Mouse (Mus musculus) limb, embryonic 10.5 days (tissue): ENCODE data around the gene Micu1. TPM values are rescaled to one million over a fixed set of nuclear protein-coding genes. Genes with fewer than 3 reads are reported as not detected.
A peak's percentile ranks its signal among the peaks of the same experiment; 100 is the strongest.

Experiments used
- DNase-seq: peaks from one replicate; pipeline ENCODE4 v3.0.0-alpha.2; 2017; ENCODE audit warnings: low spot score
- H3K27ac ChIP-seq: fragments of 300-500 bp; sonication (generic); 2 replicates; pipeline ENCODE4 v1.5.1; 2016; ENCODE audit warnings: mild to moderate bottlenecking
- H3K27me3 ChIP-seq: fragments of 300-500 bp; sonication (generic); 2 replicates; pipeline ENCODE4 v1.6.1; 2016; ENCODE audit warnings: low read depth, mild to moderate bottlenecking; ENCODE audit not compliant: poor library complexity, severe bottlenecking
- H3K36me3 ChIP-seq: fragments of 300-500 bp; sonication (generic); 2 replicates; pipeline ENCODE4 v1.6.1; 2016; ENCODE audit warnings: mild to moderate bottlenecking, moderate library complexity
- H3K4me1 ChIP-seq: fragments of 300-500 bp; sonication (generic); 2 replicates; pipeline ENCODE4 v1.6.1; 2016
- H3K4me3 ChIP-seq: fragments of 300-500 bp; sonication (generic); 2 replicates; pipeline ENCODE4 v1.5.1; 2016; ENCODE audit warnings: mild to moderate bottlenecking, moderate library complexity
- H3K9me3 ChIP-seq: fragments of 300-500 bp; sonication (generic); replicated peaks from 2 replicates; pipeline ENCODE4 v1.6.1; 2016; ENCODE audit warnings: mild to moderate bottlenecking
- WGBS: fragments of 180-500 bp; shearing (Covaris S2); methylation state at CpG from one replicate; pipeline ENCODE4 v1.1.7; 2016; 5-methylcytosine and 5-hydroxymethylcytosine counted together
- polyA plus RNA-seq: library from polyadenylated mRNA; unstranded; fragments of >200 nt; fragmentation: Nextera tagmentation; extraction: Ambion mirVana; gene quantifications from 2 replicates; pipeline ENCODE4 v1.2.1, GENCODE M21; 2016

The Micu1 gene
- polyA plus RNA-seq, 1 experiment from 2014 or later = 52.4 TPM

DNA sequence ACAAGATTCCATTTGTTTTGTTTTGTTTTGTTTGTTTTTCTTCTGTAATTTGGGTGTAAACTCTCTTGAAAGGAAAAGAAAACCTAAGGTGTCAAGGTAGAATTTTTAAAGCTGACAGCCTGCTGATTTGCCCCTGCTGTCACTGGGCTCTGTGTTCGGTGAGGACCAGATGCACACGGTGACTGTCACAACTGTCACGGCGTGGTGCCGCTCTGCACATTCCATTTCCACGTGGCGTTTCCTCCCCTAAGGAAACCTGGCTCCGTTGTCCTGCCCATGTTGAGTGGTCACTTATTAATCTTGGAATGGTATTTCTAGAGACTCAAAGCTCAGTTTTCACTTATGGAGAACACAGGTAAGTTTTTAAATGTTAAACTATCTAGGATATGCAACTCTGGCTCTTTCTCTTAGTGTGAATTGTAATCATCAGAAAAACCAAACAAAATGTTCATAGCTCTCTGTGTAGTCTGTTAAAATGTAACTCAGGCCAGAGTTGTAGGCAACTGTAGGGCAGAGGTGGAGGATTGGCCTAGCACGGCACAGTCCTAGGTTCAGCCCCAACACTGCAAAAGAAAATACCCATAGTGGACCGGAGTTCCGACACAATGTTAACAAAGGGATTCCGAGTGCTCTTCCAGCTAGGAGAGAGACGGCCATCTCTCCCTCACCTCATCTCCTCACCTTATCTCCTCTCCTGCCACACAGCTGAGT, 66.2 kb downstream of the Micu1 start:
- H3K27ac ChIP-seq = no peak overlapping the region
- WGBS = 85% methylated on average over 13 of the region's 13 CpGs
- no peak overlapping the region for H3K4me3 ChIP-seq
- no peaks in the 10 kb centered on the region for H3K4me1 ChIP-seq
- H3K9me3 ChIP-seq = no peaks in the 10 kb centered on the region
- H3K27me3 ChIP-seq = no peaks in the 10 kb centered on the region
- no peak for DNase-seq
- peaks cover 19% of the 10 kb centered on the region; the same call in 1 of the 2 replicates for H3K36me3 ChIP-seq

GRCm38 (mm10) chr10:59771375-59772048, 69.2 kb downstream of the Micu1 start:
- Histone ChIP-seq H3K4me1 (no peaks in the 10 kb centered on the region), H3K9me3 (no peaks in the 10 kb centered on the region), H3K36me3 (0 out of 2 replicates have a peak, but pooled peaks cover 15% of the 10 kb centered on the region), H3K27me3 (no peaks in the 10 kb centered on the region), H3K27ac (no peak overlapping the region), H3K4me3 (no peak overlapping the region)
- 90% methylated on average over 6 of the region's 6 CpGs for WGBS
- no peak for DNase-seq

DNA sequence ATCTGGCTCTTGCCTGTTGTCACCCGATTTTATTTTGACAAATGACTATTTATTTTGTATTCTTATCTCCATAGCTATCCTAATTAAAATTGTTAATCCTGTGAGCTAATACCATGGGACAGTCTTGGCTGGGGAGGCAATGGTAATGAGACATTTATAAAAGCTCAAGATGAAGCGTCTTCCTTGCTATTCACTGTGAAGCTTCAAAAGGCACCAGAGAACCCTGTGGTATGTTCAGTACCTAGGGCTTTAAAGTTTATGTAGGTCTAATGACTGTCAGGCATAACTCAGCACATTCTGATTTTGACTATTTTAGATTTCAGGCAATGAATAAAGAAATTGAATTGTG, 69.7 kb downstream of the Micu1 start:
- no peak overlapping the region for H3K27ac ChIP-seq
- H3K27me3 ChIP-seq = no peaks in the 10 kb centered on the region
- 92% methylated on average over 2 of the region's 2 CpGs for WGBS
- H3K4me3 ChIP-seq = no peak overlapping the region
- no peaks in the 10 kb centered on the region for H3K4me1 ChIP-seq
- no peak for DNase-seq
- H3K36me3 ChIP-seq = 0 out of 2 replicates have a peak, but pooled peaks cover 17% of the 10 kb centered on the region
- no peaks in the 10 kb centered on the region for H3K9me3 ChIP-seq

- H3K27ac ChIP-seq = no peak overlapping the region
- WGBS = 91% methylated on average over 13 of the region's 13 CpGs
Measured at GRCm38 (mm10) chr10:59773441-59774140, 71.3 kb downstream of the Micu1 start.

GRCm38 (mm10) chr10:59774141-59774534, 71.9 kb downstream of the Micu1 start:
- Histone ChIP-seq H3K9me3 (no peaks in the 10 kb centered on the region), H3K36me3 (0 out of 2 replicates have a peak, but pooled peaks cover 17% of the 10 kb centered on the region), H3K4me1 (no peaks in the 10 kb centered on the region), H3K27ac (no peak overlapping the region), H3K4me3 (no peak overlapping the region), H3K27me3 (no peaks in the 10 kb centered on the region)
- no peak for DNase-seq
- 95% methylated on average over 3 of the region's 3 CpGs for WGBS

More at GRCm38 (mm10) chr10:59773441-59774140, 71.3 kb downstream of the Micu1 start:
- no peaks in the 10 kb centered on the region for H3K9me3 ChIP-seq
- H3K27me3 ChIP-seq = no peaks in the 10 kb centered on the region
- no peak for DNase-seq
- H3K36me3 ChIP-seq = 0 out of 2 replicates have a peak, but pooled peaks cover 17% of the 10 kb centered on the region
- no peaks in the 10 kb centered on the region for H3K4me1 ChIP-seq
- H3K4me3 ChIP-seq = no peak overlapping the region

DNA sequence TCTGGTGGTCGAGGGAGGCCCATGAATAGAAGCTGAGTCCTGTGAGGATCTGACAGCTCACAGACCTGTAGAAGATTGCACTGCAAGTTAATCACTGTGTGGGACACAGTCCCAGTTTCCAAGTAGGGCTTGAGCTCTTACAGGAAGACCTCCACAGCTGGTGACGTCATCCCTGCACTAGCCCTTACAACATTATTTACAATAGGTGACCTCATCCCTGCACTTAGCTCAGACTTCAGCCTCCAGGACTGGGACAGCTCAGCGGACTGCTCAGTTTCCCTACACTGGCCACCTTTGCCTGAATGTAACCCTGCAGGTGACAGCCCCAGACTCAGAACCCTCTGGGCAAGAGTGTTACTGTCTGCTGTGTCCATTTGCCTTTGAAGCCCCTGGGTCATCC, 75.0 kb downstream of the Micu1 start:
- 0 out of 2 replicates have a peak, but pooled peaks cover 4% of the 10 kb centered on the region for H3K4me1 ChIP-seq
- H3K27me3 ChIP-seq = no peaks in the 10 kb centered on the region
- H3K36me3 ChIP-seq = 0 out of 2 replicates have a peak, but pooled peaks cover 9% of the 10 kb centered on the region
- no peak for DNase-seq
- no peak overlapping the region for H3K27ac ChIP-seq
- H3K4me3 ChIP-seq = no peak overlapping the region
- H3K9me3 ChIP-seq = no peaks in the 10 kb centered on the region
- WGBS = 72% methylated on average over 3 of the region's 3 CpGs

GRCm38 (mm10) chr10:59778137-59778710, 75.9 kb downstream of the Micu1 start:
- Histone ChIP-seq H3K4me3 (no peak overlapping the region), H3K27me3 (no peaks in the 10 kb centered on the region), H3K27ac (no peak overlapping the region), H3K4me1 (0 out of 2 replicates have a peak, but pooled peaks cover 4% of the 10 kb centered on the region), H3K9me3 (no peaks in the 10 kb centered on the region), H3K36me3 (0 out of 2 replicates have a peak, but pooled peaks cover 9% of the 10 kb centered on the region)
- 89% methylated on average over 4 of the region's 4 CpGs for WGBS
- no peak for DNase-seq

- no peaks in the 10 kb centered on the region for H3K27me3 ChIP-seq
- H3K36me3 ChIP-seq = 0 out of 2 replicates have a peak, but pooled peaks cover 9% of the 10 kb centered on the region
- no peaks in the 10 kb centered on the region for H3K9me3 ChIP-seq
- H3K4me1 ChIP-seq = peaks cover 19% of the 10 kb centered on the region
- WGBS = 67% methylated on average over 3 of the region's 3 CpGs
- no peak for DNase-seq
- peak overlapping the region; percentile 61; the same call in 1 of the 2 replicates for H3K27ac ChIP-seq
- no peak overlapping the region for H3K4me3 ChIP-seq
Measured at GRCm38 (mm10) chr10:59780698-59781097, 78.4 kb downstream of the Micu1 start.

- H3K4me3 ChIP-seq = no peak overlapping the region
- H3K27me3 ChIP-seq = no peaks in the 10 kb centered on the region
- 82% methylated on average over 7 of the region's 7 CpGs for WGBS
- no peaks in the 10 kb centered on the region for H3K9me3 ChIP-seq
- H3K4me1 ChIP-seq = peaks cover 22% of the 10 kb centered on the region
- no peak for DNase-seq
- H3K27ac ChIP-seq = peak overlapping the region; percentile 61; the same call in 1 of the 2 replicates
- 0 out of 2 replicates have a peak, but pooled peaks cover 3% of the 10 kb centered on the region for H3K36me3 ChIP-seq
Measured at GRCm38 (mm10) chr10:59781205-59781931, 79.1 kb downstream of the Micu1 start.

- no peak for DNase-seq
- Histone ChIP-seq H3K9me3 (no peaks in the 10 kb centered on the region), H3K4me3 (no peak overlapping the region), H3K4me1 (peaks cover 26% of the 10 kb centered on the region), H3K36me3 (peaks cover 13% of the 10 kb centered on the region), H3K27me3 (no peaks in the 10 kb centered on the region), H3K27ac (peak overlapping the region; percentile 37)
- 56% methylated on average over 18 of the region's 18 CpGs for WGBS
Measured at GRCm38 (mm10) chr10:59784731-59785685, 82.7 kb downstream of the Micu1 start.

DNA sequence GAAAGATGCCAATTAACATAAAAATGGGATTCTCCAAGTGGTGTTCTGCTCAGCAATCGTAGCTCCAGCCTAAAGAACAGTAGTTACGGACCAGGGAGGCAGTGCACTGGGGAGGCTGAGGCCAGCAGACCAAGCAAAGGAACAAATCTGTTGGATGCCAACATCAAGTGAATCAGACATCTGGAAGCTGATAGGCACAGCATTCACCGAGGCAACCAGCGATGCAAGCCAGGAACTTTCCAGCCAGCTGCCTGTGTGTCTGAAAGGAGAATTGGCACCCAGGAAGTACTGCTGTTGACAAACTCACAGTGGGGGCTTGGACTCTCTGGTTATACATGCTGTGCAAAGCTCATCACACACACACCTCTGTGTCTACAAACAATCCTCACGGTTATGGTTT, 84.0 kb downstream of the Micu1 start:
- H3K9me3 ChIP-seq = no peaks in the 10 kb centered on the region
- no peak overlapping the region for H3K27ac ChIP-seq
- H3K4me1 ChIP-seq = peaks cover 22% of the 10 kb centered on the region
- 87% methylated on average over 5 of the region's 5 CpGs for WGBS
- H3K4me3 ChIP-seq = no peak overlapping the region
- H3K27me3 ChIP-seq = no peaks in the 10 kb centered on the region
- H3K36me3 ChIP-seq = peaks cover 20% of the 10 kb centered on the region
- no peak for DNase-seq
